Mouse (Mus musculus) macrophage (primary cell): Measurements from ENCODE around the gene Mfn2. TPM values are rescaled to one million over a fixed set of nuclear protein-coding genes. Genes with fewer than 3 reads are reported as not detected.

Source experiments
- H3K27ac ChIP-seq: fragments of 350-480 bp; formaldehyde crosslinking; 2 replicates; pipeline ENCODE4 v1.9.0; 2021
- H3K36me3 ChIP-seq: fragments of 350-480 bp; formaldehyde crosslinking; 2 replicates; pipeline ENCODE4 v1.9.0; 2021; ENCODE audit errors: inconsistent target
- H3K4me3 ChIP-seq: fragments of 350-480 bp; formaldehyde crosslinking; 2 replicates; pipeline ENCODE4 v1.9.0; 2021; ENCODE audit errors: inconsistent target
- H3K79me2 ChIP-seq: fragments of 350-480 bp; formaldehyde crosslinking; 2 replicates; pipeline ENCODE4 v1.9.0; 2021; ENCODE audit errors: inconsistent target
- WGBS: methylation state at CpG from one replicate; pipeline ENCODE4 v1.1.7; 2026; ENCODE audit warnings: inconsistent platforms; ENCODE audit not compliant: missing documents; 5-methylcytosine and 5-hydroxymethylcytosine counted together
- polyA plus RNA-seq: library from polyadenylated mRNA; stranded (reverse); fragments of 250-400 nt; gene quantifications from 3 replicates; pipeline ENCODE4 v1.2.4, GENCODE M21; 2018; ENCODE audit warnings: inconsistent platforms

Gene Mfn2
- polyA plus RNA-seq, 1 experiment from 2014 or later, result 29.8 TPM

- WGBS, result 33% methylated on average over 1 of the region's 4 CpGs
- no peak overlapping the region for H3K4me3 ChIP-seq
These were observed 30.1 kb upstream of the Mfn2 start for GRCm38 (mm10) chr4:147934611-147935010.

DNA sequence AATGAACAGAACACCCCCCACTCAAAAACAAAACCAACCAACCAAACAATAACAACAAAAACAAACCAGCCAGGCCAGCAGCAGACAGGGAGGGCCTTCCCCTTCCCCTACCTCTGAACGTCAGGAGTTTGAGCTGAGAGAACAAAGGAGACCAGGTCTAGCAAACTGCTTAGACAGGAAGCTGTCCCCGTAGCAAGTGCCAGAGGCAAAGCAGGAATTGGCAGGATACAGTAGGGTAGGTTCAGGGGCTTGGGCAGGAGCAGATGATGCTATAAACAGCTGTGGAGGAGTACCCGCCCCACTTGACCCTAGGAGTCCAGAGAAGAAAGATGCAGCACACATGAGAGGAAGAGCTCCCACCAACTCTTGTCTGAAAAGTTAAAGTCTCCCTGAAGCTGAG lies 29.6 kb upstream of the Mfn2 start:
- H3K79me2 ChIP-seq, result peaks cover 61% of the 10 kb centered on the region
- H3K36me3 ChIP-seq, result peaks cover 37% of the 10 kb centered on the region
- H3K4me3 ChIP-seq, result no peak overlapping the region
- no peak overlapping the region for H3K27ac ChIP-seq
- 96% methylated on average over 3 of the region's 3 CpGs for WGBS

More at GRCm38 (mm10) chr4:147934611-147935010, 30.1 kb upstream of the Mfn2 start:
- peaks cover 32% of the 10 kb centered on the region for H3K36me3 ChIP-seq
- peaks cover 61% of the 10 kb centered on the region for H3K79me2 ChIP-seq
- H3K27ac ChIP-seq, result no peak overlapping the region

GRCm38 (mm10) chr4:147930946-147931345 lies 26.4 kb upstream of the Mfn2 start:
- peaks cover 66% of the 10 kb centered on the region for H3K79me2 ChIP-seq
- 95% methylated on average over 14 of the region's 14 CpGs for WGBS

GRCm38 (mm10) chr4:147928540-147928939 lies 24.0 kb upstream of the Mfn2 start:
- H3K27ac ChIP-seq, result peak overlapping the region; percentile 95
- WGBS, result 78% methylated on average over 7 of the region's 7 CpGs
- H3K79me2 ChIP-seq, result peaks cover 42% of the 10 kb centered on the region
- peaks cover 77% of the 10 kb centered on the region for H3K36me3 ChIP-seq
- no peak overlapping the region for H3K4me3 ChIP-seq

More at GRCm38 (mm10) chr4:147930946-147931345, 26.4 kb upstream of the Mfn2 start:
- H3K4me3 ChIP-seq, result no peak overlapping the region
- H3K27ac ChIP-seq, result no peak overlapping the region
- H3K36me3 ChIP-seq, result peaks cover 53% of the 10 kb centered on the region

- 50% methylated on average over 7 of the region's 9 CpGs for WGBS
- Histone ChIP-seq H3K36me3 (peaks cover 81% of the 10 kb centered on the region), H3K4me3 (no peak overlapping the region), H3K79me2 (peaks cover 38% of the 10 kb centered on the region), H3K27ac (peak overlapping the region; percentile 95)
These were observed 23.6 kb upstream of the Mfn2 start for GRCm38 (mm10) chr4:147928136-147928535.

- peaks cover 34% of the 10 kb centered on the region for H3K79me2 ChIP-seq
- peak overlapping the region; percentile 95 for H3K27ac ChIP-seq
- WGBS, result 34% methylated on average over 8 of the region's 8 CpGs
- peaks cover 81% of the 10 kb centered on the region for H3K36me3 ChIP-seq
- no peak overlapping the region for H3K4me3 ChIP-seq
These were observed 23.2 kb upstream of the Mfn2 start for GRCm38 (mm10) chr4:147927705-147928104.

DNA sequence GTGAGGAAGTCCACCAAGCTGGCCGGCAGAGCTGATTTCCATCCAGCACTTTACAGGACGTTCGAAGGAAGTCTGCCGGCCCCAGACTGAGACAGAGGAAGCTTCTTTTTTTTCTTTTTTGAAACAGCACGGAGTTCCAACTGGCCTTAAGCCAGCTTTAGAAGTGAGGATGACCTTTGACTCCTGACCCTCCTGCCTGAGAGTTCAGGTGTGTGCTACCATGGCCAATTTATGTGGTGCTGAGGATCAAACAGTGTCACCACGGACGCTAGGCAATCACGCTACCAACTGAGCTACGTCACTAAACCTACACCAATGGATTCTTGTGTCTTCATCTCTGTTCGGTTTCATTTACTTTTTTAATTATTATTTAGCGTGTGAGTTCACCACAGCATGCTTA lies 17.8 kb upstream of the Mfn2 start:
- no peak overlapping the region for H3K4me3 ChIP-seq
- peaks cover 15% of the 10 kb centered on the region; the same call in 1 of the 2 replicates for H3K79me2 ChIP-seq
- WGBS, result 48% methylated on average over 11 of the region's 11 CpGs
- H3K27ac ChIP-seq, result peak overlapping the region; percentile 46
- peaks cover 84% of the 10 kb centered on the region for H3K36me3 ChIP-seq

DNA sequence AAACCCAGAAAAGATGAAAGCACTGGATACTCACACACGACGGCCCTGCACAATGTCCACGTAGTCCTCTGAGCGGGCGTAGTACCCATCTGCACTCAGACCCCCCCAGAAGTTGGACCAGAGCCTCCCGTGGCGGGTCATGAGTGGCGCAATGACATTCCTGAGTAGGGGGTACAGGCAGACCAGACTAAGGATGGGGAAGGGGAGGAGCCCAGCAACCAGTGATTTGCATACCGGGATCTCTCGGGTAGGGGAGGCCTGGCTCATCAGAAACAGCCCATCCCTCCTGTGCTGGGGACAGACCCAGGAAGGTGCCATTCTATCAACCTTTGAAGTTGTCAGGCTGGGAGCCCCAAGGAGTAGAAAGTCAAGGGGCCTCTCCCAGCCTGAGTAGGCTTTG lies 16.5 kb upstream of the Mfn2 start:
- Histone ChIP-seq H3K4me3 (no peak overlapping the region), H3K27ac (no peak overlapping the region), H3K79me2 (peaks cover 5% of the 10 kb centered on the region; the same call in 1 of the 2 replicates), H3K36me3 (peaks cover 84% of the 10 kb centered on the region)
- 99% methylated on average over 10 of the region's 10 CpGs for WGBS

- WGBS, result 67% methylated on average over 7 of the region's 7 CpGs
- Histone ChIP-seq H3K27ac (no peak overlapping the region), H3K4me3 (no peak overlapping the region), H3K36me3 (peaks cover 83% of the 10 kb centered on the region), H3K79me2 (peaks cover 5% of the 10 kb centered on the region; the same call in 1 of the 2 replicates)
These were observed 14.1 kb upstream of the Mfn2 start for GRCm38 (mm10) chr4:147918459-147919121.

GRCm38 (mm10) chr4:147909486-147909885 lies 5.0 kb upstream of the Mfn2 start:
- no peaks in the 10 kb centered on the region for H3K79me2 ChIP-seq
- H3K27ac ChIP-seq, result no peak overlapping the region
- no peak overlapping the region for H3K4me3 ChIP-seq
- H3K36me3 ChIP-seq, result peaks cover 50% of the 10 kb centered on the region
- WGBS, result 93% methylated on average over 5 of the region's 5 CpGs

GRCm38 (mm10) chr4:147906230-147906629 lies 1.7 kb upstream of the Mfn2 start:
- WGBS, result 96% methylated on average over 5 of the region's 5 CpGs
- Histone ChIP-seq H3K79me2 (peaks cover 14% of the 10 kb centered on the region), H3K4me3 (no peak overlapping the region), H3K36me3 (peaks cover 20% of the 10 kb centered on the region), H3K27ac (no peak overlapping the region)

DNA sequence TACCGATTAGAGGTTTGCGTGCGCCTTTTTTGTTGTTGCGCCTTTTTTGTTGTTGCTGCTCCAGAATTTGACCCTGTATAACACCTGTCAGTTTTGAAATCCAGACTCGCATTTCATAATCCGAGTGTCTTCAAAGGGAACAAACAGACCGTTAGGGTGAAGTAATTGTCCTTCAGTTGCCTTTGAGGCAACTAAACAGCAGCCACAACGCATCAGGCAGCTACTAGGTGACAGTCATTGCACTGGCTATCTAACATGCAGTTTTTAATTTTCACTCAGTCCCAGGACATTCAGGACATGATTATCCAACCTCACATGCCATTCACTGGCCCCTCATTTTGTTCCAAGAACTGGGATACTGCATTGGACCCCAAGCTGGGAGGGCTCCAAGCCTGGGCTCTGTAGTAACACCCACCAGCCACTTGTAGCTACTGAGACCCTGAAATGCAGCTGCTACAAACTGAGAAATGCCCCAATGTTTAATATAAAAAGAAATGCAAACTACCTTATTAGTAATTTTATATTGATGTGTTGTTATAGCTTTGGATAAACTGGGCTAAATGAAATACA lies 671 bp upstream of the Mfn2 start:
- H3K36me3 ChIP-seq, result peaks cover 11% of the 10 kb centered on the region
- peak overlapping the region; percentile 64 for H3K4me3 ChIP-seq
- WGBS, result 0% methylated on average over 8 of the region's 8 CpGs
- peaks cover 19% of the 10 kb centered on the region for H3K79me2 ChIP-seq
- H3K27ac ChIP-seq, result peak overlapping the region; percentile 87; the same call in 1 of the 2 replicates

GRCm38 (mm10) chr4:147903601-147904000 lies 903 bp downstream of the Mfn2 start:
- H3K27ac ChIP-seq, result peak overlapping the region; percentile 14; the same call in 1 of the 2 replicates
- H3K79me2 ChIP-seq, result peaks cover 19% of the 10 kb centered on the region
- peak overlapping the region; percentile 64 for H3K4me3 ChIP-seq
- 70% methylated on average over 3 of the region's 3 CpGs for WGBS
- peaks cover 18% of the 10 kb centered on the region for H3K36me3 ChIP-seq

DNA sequence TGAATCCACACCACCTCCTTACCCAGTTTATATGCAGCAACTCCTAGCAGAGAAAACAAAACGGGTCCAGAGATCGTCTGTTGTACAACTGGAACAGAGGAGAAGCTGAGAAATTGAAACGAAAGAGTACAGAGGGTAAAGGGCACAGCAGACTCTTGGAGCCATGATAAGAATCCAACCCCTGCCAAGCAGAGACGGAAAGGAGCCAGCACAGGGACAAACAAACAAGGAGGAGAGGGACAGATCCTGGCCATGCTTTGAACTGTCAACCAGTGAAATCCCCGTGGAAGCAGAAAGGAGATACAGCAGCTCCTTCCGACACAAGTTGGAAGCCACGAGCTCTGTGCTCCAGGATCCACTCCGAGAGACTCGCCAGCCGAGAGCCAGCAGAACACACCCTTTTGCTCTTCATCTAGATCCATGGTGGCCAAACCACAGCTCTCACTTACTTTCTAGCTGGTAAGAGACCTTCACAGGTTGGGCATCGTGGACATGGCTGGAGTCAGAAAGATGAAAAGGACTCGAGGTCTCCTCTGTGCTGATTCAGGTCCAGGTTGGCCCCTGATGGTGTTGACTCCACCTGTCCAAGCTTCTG lies 1.5 kb downstream of the Mfn2 start:
- H3K4me3 ChIP-seq, result no peak overlapping the region
- peaks cover 19% of the 10 kb centered on the region for H3K79me2 ChIP-seq
- WGBS, result 96% methylated on average over 12 of the region's 12 CpGs
- no peak overlapping the region for H3K27ac ChIP-seq
- peaks cover 23% of the 10 kb centered on the region for H3K36me3 ChIP-seq

GRCm38 (mm10) chr4:147900452-147900851 lies 4.1 kb downstream of the Mfn2 start:
- H3K4me3 ChIP-seq, result no peak overlapping the region
- 90% methylated on average over 7 of the region's 7 CpGs for WGBS
- peaks cover 19% of the 10 kb centered on the region for H3K79me2 ChIP-seq
- no peak overlapping the region for H3K27ac ChIP-seq
- H3K36me3 ChIP-seq, result peaks cover 40% of the 10 kb centered on the region
